Mouse (Mus musculus): ENCODE data around the gene Pten.

- TF ChIP-seq CTCF (IDR thresholded peaks at IDR 0.05) (no peak), EP300 (IDR thresholded peaks at IDR 0.05) (no peak)
Observed at GRCm38 (mm10) chr19:32753386-32753785, 3.9 kb upstream of the Pten start.
